Mouse (Mus musculus) hindbrain, embryonic 14.5 days (tissue): ENCODE data around the gene Crabp2. TPM values are rescaled to one million over a fixed set of nuclear protein-coding genes. Genes with fewer than 3 reads are reported as not detected.
"Not testable (repeated sequence)": the region's sequence is repeated elsewhere in the genome, so short reads cannot be mapped to it uniquely, and the experiment has no call there.

ENCODE experiments used
- ATAC-seq: fragments of 200-750 bp; cut with Nextera tagmentation; 2 replicates; pipeline ENCODE4 v1.8.0; 2017; ENCODE audit warnings: moderate number of reproducible peaks, mild to moderate bottlenecking, moderate TSS enrichment, moderate library complexity; ENCODE audit not compliant: low FRiP score
- DNase-seq: peaks from one replicate; pipeline ENCODE4 v3.0.0-alpha.2; 2015; ENCODE audit warnings: low spot score
- H3K27ac ChIP-seq: fragments of 300-500 bp; sonication (generic); 2 replicates; pipeline ENCODE4 v1.5.1; 2014; ENCODE audit warnings: mild to moderate bottlenecking, moderate library complexity
- H3K27me3 ChIP-seq: fragments of 300-500 bp; sonication (generic); 2 replicates; pipeline ENCODE4 v1.6.1; 2014; ENCODE audit warnings: mild to moderate bottlenecking, low read length, mixed read lengths; ENCODE audit not compliant: control insufficient read depth, insufficient read depth
- H3K36me3 ChIP-seq: fragments of 300-500 bp; sonication (generic); replicated peaks from 2 replicates; pipeline ENCODE4 v1.6.1; 2014; ENCODE audit not compliant: control insufficient read depth, insufficient read depth
- H3K4me1 ChIP-seq: fragments of 300-500 bp; sonication (generic); replicated peaks from 2 replicates; pipeline ENCODE4 v1.6.1; 2014; ENCODE audit warnings: antibody characterized with exemption, low read length, mixed read lengths; ENCODE audit not compliant: control insufficient read depth, insufficient read depth
- H3K4me2 ChIP-seq: fragments of 300-500 bp; sonication (generic); replicated peaks from 2 replicates; pipeline ENCODE4 v1.6.1; 2014; ENCODE audit warnings: mild to moderate bottlenecking, moderate library complexity
- H3K4me3 ChIP-seq: fragments of 300-500 bp; sonication (generic); replicated peaks from 2 replicates; pipeline ENCODE4 v1.5.1; 2014; ENCODE audit warnings: mild to moderate bottlenecking, low read length
- H3K9ac ChIP-seq: fragments of 300-500 bp; sonication (generic); 2 replicates; pipeline ENCODE4 v1.6.1; 2014
- H3K9me3 ChIP-seq: fragments of 300-500 bp; sonication (generic); 2 replicates; pipeline ENCODE4 v1.6.1; 2016; ENCODE audit warnings: low read length; ENCODE audit not compliant: control insufficient read depth
- WGBS: fragments of 180-500 bp; shearing (Covaris S2); extraction: QIAGEN DNeasy Blood & Tissue Kit; methylation state at CpG from one replicate; pipeline ENCODE4 v1.1.7; 2014; 5-methylcytosine and 5-hydroxymethylcytosine counted together
- polyA plus RNA-seq: library from polyadenylated mRNA; unstranded; fragments of >200 nt; fragmentation: Nextera tagmentation; extraction: Ambion mirVana; gene quantifications from 2 replicates; pipeline ENCODE4 v1.2.1, GENCODE M21; 2014

Gene Crabp2
- polyA plus RNA-seq, result 48.7 and 56.4 TPM in 2 replicates

- peak; percentile 7; the same call in 1 of the 2 replicates for ATAC-seq
- peaks cover 64% of the 10 kb centered on the region for H3K4me1 ChIP-seq
These were observed at the start of gene Crabp2 for GRCm38 (mm10) chr3:87948378-87949265. Gene Crabp2 (plus strand): TSS chr3:87948666.

GRCm38 (mm10) chr3:87899266-87899665 lies 49.2 kb upstream of the Crabp2 start:
- Histone ChIP-seq H3K4me3 (no peak overlapping the region), H3K27ac (no peak overlapping the region), H3K9ac (no peak overlapping the region), H3K4me1 (no peaks in the 10 kb centered on the region), H3K4me2 (no peak overlapping the region), H3K9me3 (no peaks in the 10 kb centered on the region), H3K27me3 (no peaks in the 10 kb centered on the region), H3K36me3 (no peaks in the 10 kb centered on the region)
- DNase-seq (no peak), ATAC-seq (no peak)
- WGBS, result 71% methylated on average over 3 of the region's 3 CpGs

More at GRCm38 (mm10) chr3:87948378-87949265, at the start of gene Crabp2:
- WGBS, result 2% methylated on average over 35 of the region's 35 CpGs
- H3K36me3 ChIP-seq, result peaks cover 5% of the 10 kb centered on the region; the same call in 1 of the 2 replicates
- peak within 1 kb of the TSS; percentile 28 for H3K4me3 ChIP-seq
- no peaks in the 10 kb centered on the region for H3K27me3 ChIP-seq
- H3K27ac ChIP-seq, result 0 out of 2 replicates have a peak within 1 kb of the TSS, but pooled peaks have one; percentile 17
- no peaks in the 10 kb centered on the region for H3K9me3 ChIP-seq
- peak within 1 kb of the TSS; percentile 49 for H3K9ac ChIP-seq
- DNase-seq, result no peak
- peak within 1 kb of the TSS; percentile 63 for H3K4me2 ChIP-seq

- Histone ChIP-seq H3K4me2 (no peak overlapping the region), H3K36me3 (no peaks in the 10 kb centered on the region), H3K4me3 (no peak overlapping the region), H3K27ac (no peak overlapping the region), H3K9ac (no peak overlapping the region), H3K27me3 (no peaks in the 10 kb centered on the region), H3K9me3 (no peaks in the 10 kb centered on the region), H3K4me1 (no peaks in the 10 kb centered on the region)
- ATAC-seq (no peak), DNase-seq (no peak)
- WGBS, result 89% methylated on average over 3 of the region's 3 CpGs
These were observed 48.7 kb upstream of the Crabp2 start for GRCm38 (mm10) chr3:87899776-87900175.

- H3K27me3 ChIP-seq, result no peaks in the 10 kb centered on the region
- no peak overlapping the region for H3K4me3 ChIP-seq
- H3K36me3 ChIP-seq, result no peaks in the 10 kb centered on the region
- no peaks in the 10 kb centered on the region for H3K4me1 ChIP-seq
- H3K27ac ChIP-seq, result no peak overlapping the region
- H3K9me3 ChIP-seq, result no peaks in the 10 kb centered on the region
- H3K9ac ChIP-seq, result no peak overlapping the region
- 74% methylated on average over 1 of the region's 1 CpGs for WGBS
- no peak for DNase-seq
- ATAC-seq, result no peak
- H3K4me2 ChIP-seq, result no peak overlapping the region
These were observed 47.3 kb upstream of the Crabp2 start for GRCm38 (mm10) chr3:87901036-87901624.

GRCm38 (mm10) chr3:87901959-87902358 lies 46.5 kb upstream of the Crabp2 start:
- not testable (repeated sequence) for H3K36me3 ChIP-seq, H3K9me3 ChIP-seq, H3K9ac ChIP-seq, DNase-seq, H3K4me1 ChIP-seq, H3K27me3 ChIP-seq, H3K4me2 ChIP-seq, H3K4me3 ChIP-seq, H3K27ac ChIP-seq, ATAC-seq
- WGBS, result 80% methylated on average over 6 of the region's 6 CpGs

- Histone ChIP-seq H3K27me3 (no peaks in the 10 kb centered on the region), H3K36me3 (no peaks in the 10 kb centered on the region), H3K9me3 (no peaks in the 10 kb centered on the region), H3K4me1 (peaks cover 15% of the 10 kb centered on the region), H3K4me3 (no peak overlapping the region), H3K4me2 (no peak overlapping the region), H3K27ac (no peak overlapping the region), H3K9ac (no peak overlapping the region)
- DNase-seq (no peak), ATAC-seq (no peak)
- 61% methylated on average over 5 of the region's 5 CpGs for WGBS
These were observed 44.6 kb upstream of the Crabp2 start for GRCm38 (mm10) chr3:87903821-87904220.

- no peaks in the 10 kb centered on the region for H3K9me3 ChIP-seq
- DNase-seq, result peak; percentile 93
- no peaks in the 10 kb centered on the region for H3K27me3 ChIP-seq
- ATAC-seq, result peak; percentile 94
- H3K9ac ChIP-seq, result peak within 1 kb of the TSS; percentile 79
- peak within 1 kb of the TSS; percentile 88 for H3K27ac ChIP-seq
- WGBS, result under 1% methylated on average over 56 of the region's 57 CpGs
- peak within 1 kb of the TSS; percentile 89 for H3K4me2 ChIP-seq
- peaks cover 30% of the 10 kb centered on the region for H3K4me1 ChIP-seq
- no peaks in the 10 kb centered on the region for H3K36me3 ChIP-seq
- H3K4me3 ChIP-seq, result peak within 1 kb of the TSS; percentile 75
These were observed 42.5 kb upstream of the Crabp2 start, which contains the start of gene Hdgf for GRCm38 (mm10) chr3:87905880-87906485. Gene Hdgf (plus strand): TSS chr3:87906321.

- H3K4me1 ChIP-seq, result peaks cover 32% of the 10 kb centered on the region
- H3K9ac ChIP-seq, result peak overlapping the region; percentile 79
- H3K36me3 ChIP-seq, result no peaks in the 10 kb centered on the region
- peak; percentile 22 for ATAC-seq
- H3K27ac ChIP-seq, result peak overlapping the region; percentile 88
- H3K27me3 ChIP-seq, result no peaks in the 10 kb centered on the region
- no peak for DNase-seq
- H3K4me3 ChIP-seq, result peak overlapping the region; percentile 75
- no peaks in the 10 kb centered on the region for H3K9me3 ChIP-seq
- WGBS, result 1% methylated on average over 37 of the region's 47 CpGs
- H3K4me2 ChIP-seq, result peak overlapping the region; percentile 89
These were observed 41.9 kb upstream of the Crabp2 start for GRCm38 (mm10) chr3:87906601-87906980.
